Mouse (Mus musculus) yolk sac, embryonic 10.5 days (tissue): ENCODE data around the gene Tbx4.

Source experiments
- DNase-seq: peaks from one replicate; pipeline ENCODE4 v3.0.0-alpha.2; 2017; ENCODE audit warnings: low spot score

Gene Tbx4

GRCm38 (mm10) chr11:85885665-85886428, at the start of gene Tbx4:
Tbx4 (plus strand) TSS chr11:85886422.
- DNase-seq: no peak

GRCm38 (mm10) chr11:85836523-85837290, 49.5 kb upstream of the Tbx4 start:
- no peak for DNase-seq

GRCm38 (mm10) chr11:85837291-85837647, 49.0 kb upstream of the Tbx4 start:
- DNase-seq: no peak

DNA sequence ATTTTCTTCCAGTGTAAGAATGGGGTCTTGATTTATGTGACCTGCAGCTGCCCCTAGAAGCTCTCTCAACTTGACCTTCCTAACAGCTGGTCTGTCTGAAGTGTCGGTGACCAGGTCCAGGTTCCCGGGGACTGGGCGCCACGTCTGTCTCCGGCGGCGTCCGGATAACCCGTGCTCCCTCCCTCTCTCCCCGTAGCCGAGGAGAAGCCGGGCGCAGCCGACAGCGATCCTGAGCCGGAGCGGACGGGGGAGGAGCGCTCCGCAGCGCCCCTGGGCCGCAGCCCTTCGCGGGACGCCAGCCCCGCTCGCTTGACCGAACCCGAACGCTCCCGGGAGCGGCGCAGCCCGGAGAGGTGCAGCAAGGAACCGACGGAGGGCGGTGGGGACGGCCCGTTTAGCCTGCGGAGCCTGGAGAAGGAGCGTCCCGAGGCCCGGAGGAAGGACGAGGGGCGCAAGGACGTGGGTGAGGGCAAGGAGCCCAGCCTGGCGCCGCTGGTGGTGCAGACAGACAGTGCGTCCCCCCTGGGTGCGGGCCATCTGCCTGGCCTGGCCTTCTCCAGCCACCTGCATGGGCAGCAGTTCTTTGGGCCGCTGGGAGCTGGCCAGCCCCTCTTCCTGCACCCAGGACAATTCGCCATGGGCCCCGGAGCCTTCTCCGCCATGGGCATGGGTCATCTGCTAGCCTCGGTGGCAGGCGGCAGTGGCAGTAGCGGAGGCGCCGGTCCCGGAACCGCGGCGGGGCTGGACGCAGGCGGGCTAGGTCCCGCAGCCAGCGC, 48.4 kb upstream of the Tbx4 start:
- DNase-seq: no peak

DNA sequence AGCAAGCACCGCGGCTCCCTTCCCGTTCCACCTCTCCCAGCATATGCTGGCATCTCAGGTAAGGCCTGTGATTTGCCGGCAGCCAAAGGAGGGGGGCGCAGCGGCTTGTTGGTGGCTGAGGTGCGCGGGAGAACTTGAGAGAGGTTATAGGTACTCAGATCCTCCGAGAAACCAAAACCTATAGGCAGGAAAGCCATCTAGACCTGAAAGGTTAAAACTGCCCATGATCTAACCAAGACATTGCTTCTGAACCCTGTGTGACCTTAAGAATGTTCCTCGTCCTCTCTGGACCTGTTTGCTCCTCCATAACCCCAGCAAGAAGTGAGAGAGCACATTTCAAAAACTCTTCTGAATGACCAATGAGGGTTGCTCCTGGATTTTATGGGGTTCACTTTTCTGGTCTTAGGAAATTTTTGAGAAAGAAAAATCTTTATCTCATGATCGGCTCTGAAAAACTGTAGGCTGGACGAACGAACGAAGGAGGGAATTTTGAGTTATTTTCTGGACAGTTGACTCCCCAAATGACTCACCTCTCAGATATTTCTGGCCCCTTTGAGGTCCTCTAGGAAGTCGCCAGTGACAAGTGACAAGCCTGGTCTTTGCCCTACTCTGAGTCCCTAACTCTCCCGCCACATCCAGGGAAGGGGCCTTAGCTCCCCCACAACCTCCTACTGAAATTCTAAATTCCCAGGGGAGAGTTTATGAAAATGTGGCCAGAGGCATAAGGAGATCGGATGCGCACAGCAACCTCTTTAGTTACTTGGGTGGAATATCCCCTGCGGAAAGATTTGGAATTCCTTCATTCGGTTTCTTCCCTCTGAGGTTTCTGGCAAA, 47.6 kb upstream of the Tbx4 start:
- no peak for DNase-seq

GRCm38 (mm10) chr11:85839258-85840030, 46.8 kb upstream of the Tbx4 start:
- no peak for DNase-seq

DNA sequence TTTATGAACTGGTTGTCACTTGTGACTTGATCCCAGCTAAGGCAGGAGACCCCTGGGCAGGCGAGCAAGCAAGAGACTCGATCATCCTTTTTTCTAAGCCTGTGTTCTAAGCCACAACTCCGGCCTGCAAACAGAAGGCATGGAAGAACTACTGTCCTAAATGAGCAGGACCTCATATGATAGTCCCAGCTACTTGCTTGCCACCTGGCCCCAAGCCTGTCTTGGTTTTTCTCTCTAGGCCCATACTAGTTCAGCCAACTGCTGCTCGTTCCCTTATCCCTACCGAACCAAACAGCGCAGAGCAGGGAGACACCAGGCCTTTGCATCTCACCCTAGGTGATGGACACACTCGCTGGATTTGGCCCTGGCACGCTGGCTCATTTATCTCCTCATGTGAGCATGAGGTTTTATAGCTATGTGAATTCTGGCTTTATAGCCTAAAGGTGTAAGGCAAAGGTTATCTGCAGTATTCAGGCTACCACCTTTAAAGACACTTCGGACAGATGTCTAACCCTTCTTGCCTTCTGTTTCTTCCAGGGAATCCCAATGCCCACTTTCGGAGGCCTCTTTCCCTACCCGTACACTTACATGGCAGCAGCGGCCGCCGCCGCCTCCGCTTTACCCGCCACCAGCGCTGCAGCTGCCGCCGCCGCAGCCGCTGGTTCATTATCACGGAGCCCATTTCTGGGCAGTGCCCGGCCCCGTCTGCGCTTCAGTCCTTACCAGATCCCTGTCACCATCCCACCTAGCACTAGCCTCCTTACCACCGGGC, 46.0 kb upstream of the Tbx4 start:
- DNase-seq: no peak

DNA sequence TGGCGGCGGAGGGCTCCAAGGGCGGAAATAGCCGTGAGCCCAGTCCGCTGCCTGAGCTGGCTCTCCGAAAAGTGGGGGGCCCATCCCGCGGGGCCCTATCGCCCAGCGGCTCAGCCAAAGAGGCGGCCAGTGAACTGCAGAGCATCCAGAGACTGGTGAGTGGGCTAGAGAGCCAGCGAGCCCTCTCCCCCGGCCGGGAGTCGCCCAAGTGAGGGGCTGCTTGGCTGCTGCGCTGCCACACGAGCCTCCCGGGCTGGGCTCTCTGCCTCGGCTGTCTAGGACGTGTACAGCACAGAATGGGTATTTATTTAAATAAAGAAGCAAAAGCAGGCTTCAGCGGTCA, 45.4 kb upstream of the Tbx4 start:
- DNase-seq: no peak

DNA sequence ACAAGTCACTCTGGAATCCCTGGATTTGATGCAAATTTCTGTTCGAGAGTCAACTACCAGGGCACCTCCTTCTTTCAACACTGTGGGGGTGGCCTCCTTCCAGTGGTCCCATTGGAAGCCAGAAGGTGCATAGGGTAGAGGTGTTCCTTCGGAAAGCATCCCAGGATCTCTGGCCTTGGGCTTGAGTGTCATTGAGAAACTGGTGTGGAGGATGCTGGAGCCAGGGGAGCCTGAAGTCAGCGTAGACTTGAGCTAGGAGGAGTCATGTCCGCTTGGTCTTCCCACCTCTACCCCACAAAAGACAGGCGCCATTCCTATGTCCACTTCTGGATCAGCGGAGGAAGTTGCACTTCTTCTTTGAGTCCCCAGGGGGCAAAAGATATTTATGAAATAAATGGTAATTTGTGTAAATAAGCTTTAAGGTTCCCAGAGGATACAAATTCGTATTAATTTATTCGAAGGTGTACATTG, 45.0 kb upstream of the Tbx4 start:
- DNase-seq: peak; percentile 17

GRCm38 (mm10) chr11:85841980-85842379, 44.2 kb upstream of the Tbx4 start:
- DNase-seq: peak; percentile 73

GRCm38 (mm10) chr11:85842596-85843346, 43.5 kb upstream of the Tbx4 start:
- no peak for DNase-seq

- peak; percentile 73 for DNase-seq
These were observed 42.9 kb upstream of the Tbx4 start for GRCm38 (mm10) chr11:85843347-85843692.

DNA sequence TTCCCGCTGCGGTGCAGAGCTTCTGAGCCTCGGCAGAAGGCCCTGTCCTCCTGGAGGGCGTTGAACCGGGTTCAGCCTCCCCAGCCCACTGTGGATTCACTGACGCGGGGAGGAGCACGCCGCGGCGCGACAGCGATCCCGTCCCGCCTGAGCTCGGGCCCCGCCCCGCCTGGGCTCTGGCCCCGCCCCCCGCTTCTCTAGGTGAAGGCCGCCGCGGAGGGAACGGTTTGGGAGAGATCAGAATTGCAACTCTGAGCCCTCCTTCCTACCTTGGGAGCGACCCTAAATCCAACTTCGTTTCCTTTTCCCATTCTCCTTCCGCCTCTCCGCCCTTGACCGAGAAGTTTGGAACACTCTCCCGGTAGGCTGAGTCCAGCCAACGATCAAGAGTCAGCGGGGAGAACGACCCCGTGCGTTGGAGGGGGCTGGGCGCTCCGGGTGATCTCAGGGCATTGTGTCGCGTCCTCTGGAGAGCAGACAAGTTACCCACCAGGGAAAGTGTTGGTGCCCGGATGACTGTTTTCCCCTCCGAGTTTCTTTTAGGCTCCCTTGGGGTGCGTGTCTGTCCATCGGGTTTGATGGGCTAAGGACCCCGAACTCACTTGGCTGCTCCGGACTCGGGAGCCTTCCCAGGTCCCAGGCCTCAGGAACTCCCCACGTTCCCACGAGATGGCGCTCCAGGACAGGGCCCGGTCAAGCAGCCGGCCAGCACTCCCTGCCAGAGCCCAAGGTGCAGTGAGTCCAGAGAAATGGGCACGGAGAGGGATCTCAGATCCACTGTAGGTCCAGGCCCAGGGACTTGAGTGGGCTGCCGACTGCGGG, 41.9 kb upstream of the Tbx4 start:
- DNase-seq: peak; percentile 84

GRCm38 (mm10) chr11:85844971-85845370, 41.3 kb upstream of the Tbx4 start:
- DNase-seq: peak; percentile 25

DNA sequence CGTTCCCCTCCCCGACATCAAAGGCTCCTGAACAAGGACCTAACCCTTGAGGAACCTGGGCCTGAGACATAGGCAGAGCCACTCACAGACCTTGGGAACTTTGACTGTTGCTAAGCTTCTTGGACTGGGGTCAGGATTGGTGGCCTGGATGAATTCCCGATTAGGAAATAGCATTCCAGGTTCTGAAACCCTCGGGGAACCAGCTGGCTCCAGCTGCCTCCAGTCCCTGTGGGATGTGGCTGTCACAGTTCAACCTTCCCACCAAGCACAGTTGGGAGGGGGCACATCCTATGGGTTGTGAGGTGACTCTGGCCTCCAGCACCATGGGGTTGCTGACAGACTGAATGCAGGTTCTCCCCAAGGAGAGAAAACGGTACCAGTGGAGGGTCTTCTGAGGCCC, 40.3 kb upstream of the Tbx4 start:
- DNase-seq: no peak

DNA sequence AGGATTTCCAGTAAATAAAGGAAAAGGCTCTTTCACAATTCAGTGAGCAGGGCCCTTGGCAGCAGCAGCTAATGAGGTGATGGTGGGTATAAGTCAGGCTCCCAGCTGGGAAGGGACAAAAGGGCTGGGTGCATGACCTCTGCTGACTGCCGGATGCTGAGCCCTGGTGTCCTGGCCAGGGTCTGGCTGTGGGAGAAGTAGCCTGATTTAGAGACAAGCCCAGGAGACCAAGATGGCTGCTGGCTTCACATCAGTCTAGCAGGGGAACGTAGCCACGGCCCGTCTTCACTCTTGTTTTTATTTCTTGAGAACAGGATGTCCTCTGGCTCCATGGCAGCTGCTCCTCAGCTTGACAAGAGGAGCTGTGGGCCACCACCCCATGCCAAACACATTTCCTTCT, 39.7 kb upstream of the Tbx4 start:
- DNase-seq: no peak

DNA sequence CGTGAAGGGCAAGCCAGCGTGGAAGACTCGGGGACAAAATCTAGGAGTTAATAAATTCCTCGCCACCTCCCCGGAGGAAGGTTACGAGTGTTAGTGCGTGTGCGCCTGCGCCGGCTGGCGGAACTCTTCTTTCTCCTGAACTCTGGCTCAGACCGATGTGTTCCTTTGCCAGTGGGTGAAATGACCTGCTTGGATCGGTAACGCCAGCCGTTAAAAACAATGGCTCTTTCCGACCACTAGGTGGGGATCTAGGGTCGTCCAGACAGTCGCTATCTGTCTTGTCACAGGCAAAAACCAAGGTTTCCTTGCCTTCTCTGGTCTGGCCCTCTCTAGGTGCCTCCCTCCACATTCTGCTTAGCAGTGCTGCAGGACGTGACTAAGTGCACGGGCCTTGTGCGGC, 37.2 kb upstream of the Tbx4 start:
- peak; percentile 73 for DNase-seq

DNA sequence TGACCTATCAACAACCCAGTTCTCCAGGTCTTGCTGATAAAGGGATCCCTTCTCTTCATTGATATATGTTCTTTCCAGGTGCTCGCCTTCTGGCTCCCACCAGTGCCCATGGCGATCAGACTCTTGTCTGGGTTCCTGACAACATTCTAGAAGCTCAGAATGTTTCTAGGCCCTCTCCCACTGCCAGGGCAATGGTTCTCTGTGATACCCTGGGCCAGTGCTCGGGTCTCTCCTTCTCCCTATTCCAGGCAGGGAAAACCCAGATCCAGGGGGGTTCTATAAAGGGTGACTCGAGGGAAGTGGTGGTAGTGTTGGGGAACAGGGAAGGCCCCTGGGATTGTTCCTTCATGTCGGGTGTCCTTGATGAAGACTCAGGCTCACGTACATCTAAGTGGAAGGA, 36.0 kb upstream of the Tbx4 start, which contains the start of gene Gm11444:
Gene Gm11444, minus strand, starts transcription at position 101 of the 400 bp plus-strand sequence.
- no peak for DNase-seq

- DNase-seq: no peak
These were observed 35.5 kb upstream of the Tbx4 start for GRCm38 (mm10) chr11:85850758-85851157.
